Mouse (Mus musculus) heart, postnatal 0 days (tissue): ENCODE measurements around the gene Ints6. TPM values are rescaled to one million over a fixed set of nuclear protein-coding genes. Genes with fewer than 3 reads are reported as not detected.
A peak's percentile ranks its signal among the peaks of the same experiment; 100 is the strongest.
"Not testable (repeated sequence)": the region's sequence is repeated elsewhere in the genome, so short reads cannot be mapped to it uniquely, and the experiment has no call there.

Experiments
- ATAC-seq: fragments of 200-750 bp; cut with Nextera tagmentation; 2 replicates; pipeline ENCODE4 v1.8.0; 2017; ENCODE audit warnings: low read depth, moderate number of reproducible peaks, moderate library complexity; ENCODE audit not compliant: insufficient read depth
- DNase-seq: peaks from one replicate; pipeline ENCODE4 v3.0.0-alpha.2; 2016; ENCODE audit warnings: low spot score
- H3K27ac ChIP-seq: fragments of 300-500 bp; sonication (generic); 2 replicates; pipeline ENCODE4 v1.5.1; 2014; ENCODE audit warnings: low read depth, mild to moderate bottlenecking
- H3K27me3 ChIP-seq: fragments of 300-500 bp; sonication (generic); 2 replicates; pipeline ENCODE4 v1.6.1; 2014; ENCODE audit warnings: low read length, mixed read lengths; ENCODE audit not compliant: control insufficient read depth, insufficient read depth
- H3K36me3 ChIP-seq: fragments of 300-500 bp; sonication (generic); replicated peaks from 2 replicates; pipeline ENCODE4 v1.6.1; 2014; ENCODE audit warnings: low read length, mixed read lengths; ENCODE audit not compliant: control insufficient read depth, insufficient read depth
- H3K4me1 ChIP-seq: fragments of 300-500 bp; sonication (generic); 2 replicates; pipeline ENCODE4 v1.6.1; 2014; ENCODE audit warnings: antibody characterized with exemption; ENCODE audit not compliant: control insufficient read depth, insufficient read depth
- H3K4me2 ChIP-seq: fragments of 300-500 bp; sonication (generic); 2 replicates; pipeline ENCODE4 v1.6.1; 2014; ENCODE audit warnings: low read depth, mild to moderate bottlenecking, low read length, moderate library complexity
- H3K4me3 ChIP-seq: fragments of 300-500 bp; sonication (generic); 2 replicates; pipeline ENCODE4 v1.5.1; 2014; ENCODE audit warnings: low read depth, low read length
- H3K9ac ChIP-seq: fragments of 300-500 bp; sonication (generic); replicated peaks from 2 replicates; pipeline ENCODE4 v1.6.1; 2014; ENCODE audit warnings: low read depth, low read length, mixed read lengths
- H3K9me3 ChIP-seq: fragments of 300-500 bp; sonication (generic); replicated peaks from 2 replicates; pipeline ENCODE4 v1.6.1; 2016; ENCODE audit warnings: low read length; ENCODE audit not compliant: control insufficient read depth
- CTCF ChIP-seq: IDR thresholded peaks from 2 replicates; pipeline ENCODE4 v1.5.1; 2016; ENCODE audit warnings: antibody characterized with exemption, control low read depth, low read depth
- EP300 ChIP-seq: IDR thresholded peaks from 2 replicates; pipeline ENCODE4 v1.6.1; 2016; ENCODE audit warnings: antibody characterized with exemption, low read depth
- WGBS: fragments of 180-500 bp; shearing (Covaris S2); extraction: QIAGEN DNeasy Blood & Tissue Kit; methylation state at CpG from one replicate; pipeline ENCODE4 v1.1.7; 2014; 5-methylcytosine and 5-hydroxymethylcytosine counted together
- polyA plus RNA-seq: library from polyadenylated mRNA; unstranded; fragments of >200 nt; fragmentation: Nextera tagmentation; extraction: Ambion mirVana; gene quantifications from 2 replicates; pipeline ENCODE4 v1.2.1, GENCODE M21; 2015
- total RNA-seq: library from RNA; depleted of rRNA; stranded (reverse); fragments of >200 nt; gene quantifications from 2 replicates; pipeline ENCODE4 v1.2.3, GENCODE M21; 2014; ENCODE audit warnings: low replicate concordance

Ints6 gene
- total and polyA plus RNA-seq, 2 experiments from 2014 or later, result 8.2 to 17.4 TPM

DNA sequence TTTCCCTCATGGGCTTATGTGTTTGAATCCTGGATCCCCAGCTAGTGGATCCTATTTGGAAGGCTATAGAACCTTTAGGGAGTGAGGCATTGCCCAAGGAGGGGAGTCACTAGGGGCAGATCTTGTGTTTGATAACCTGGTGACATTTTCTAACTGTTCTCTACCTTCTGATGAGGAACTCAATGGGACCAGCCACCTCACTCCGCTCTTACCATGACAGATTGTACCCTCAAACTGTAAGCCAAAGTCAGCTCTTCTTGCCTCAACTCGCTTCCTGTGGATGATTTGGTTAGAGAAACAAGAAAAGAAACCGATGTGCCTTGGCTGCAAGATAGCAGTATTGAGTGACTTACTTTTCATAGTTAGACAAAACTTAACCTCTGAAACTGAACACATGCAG lies 109.2 kb downstream of the Ints6 start:
- no peaks in the 10 kb centered on the region for H3K9me3 ChIP-seq
- H3K9ac ChIP-seq, result no peak overlapping the region
- WGBS, result 89% methylated on average over 3 of the region's 3 CpGs
- TF ChIP-seq CTCF (no peak), EP300 (no peak)
- no peak for ATAC-seq
- H3K36me3 ChIP-seq, result no peaks in the 10 kb centered on the region
- H3K27ac ChIP-seq, result no peak overlapping the region
- no peaks in the 10 kb centered on the region for H3K4me1 ChIP-seq
- no peak overlapping the region for H3K4me3 ChIP-seq
- DNase-seq, result no peak
- H3K4me2 ChIP-seq, result no peak overlapping the region
- no peaks in the 10 kb centered on the region for H3K27me3 ChIP-seq

DNA sequence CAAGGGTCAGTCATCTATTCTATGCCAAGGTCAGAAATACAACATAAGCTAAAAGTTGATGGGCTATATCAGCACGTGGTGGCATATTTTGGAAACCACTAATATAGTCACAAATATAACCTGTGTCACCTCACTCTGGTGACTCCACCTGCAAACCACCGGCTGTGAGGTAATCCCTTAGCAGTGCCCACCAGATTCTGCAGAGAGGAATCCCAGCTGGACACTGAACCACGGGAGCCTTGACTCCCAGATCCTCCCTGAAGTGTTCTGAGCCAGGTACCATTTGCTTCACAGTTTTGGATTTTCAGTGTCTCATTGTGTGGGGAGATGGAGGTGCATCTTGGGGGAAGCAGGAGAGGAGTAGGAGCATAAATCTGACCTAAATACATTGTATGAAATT lies 110.6 kb downstream of the Ints6 start:
- no peak overlapping the region for H3K4me2 ChIP-seq
- H3K4me1 ChIP-seq, result no peaks in the 10 kb centered on the region
- TF ChIP-seq CTCF, result no peak
- no peaks in the 10 kb centered on the region for H3K9me3 ChIP-seq
- no peak overlapping the region for H3K27ac ChIP-seq
- no peak overlapping the region for H3K9ac ChIP-seq
- H3K4me3 ChIP-seq, result no peak overlapping the region
- DNase-seq, result no peak
- 58% methylated on average over 3 of the region's 3 CpGs for WGBS
- no peak for ATAC-seq
- no peaks in the 10 kb centered on the region for H3K36me3 ChIP-seq
- no peaks in the 10 kb centered on the region for H3K27me3 ChIP-seq

DNA sequence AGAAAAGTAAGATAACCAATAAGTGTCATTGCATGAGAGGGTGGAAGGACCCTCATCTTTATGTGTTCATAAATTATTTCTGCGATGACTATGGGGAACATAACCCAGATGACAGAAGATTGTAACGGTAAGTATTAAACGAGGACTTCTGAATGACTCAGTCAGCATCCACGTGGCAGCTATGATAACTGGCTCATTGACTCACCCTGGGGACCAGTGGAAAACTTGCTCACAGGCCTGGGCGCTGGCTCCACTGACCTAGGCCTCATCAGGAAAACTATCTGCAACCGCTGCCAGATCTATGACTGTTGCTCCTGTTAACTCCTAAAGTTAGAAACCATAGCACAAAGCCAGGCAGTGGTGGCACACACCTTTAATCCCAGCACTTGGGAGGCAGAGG lies 112.6 kb downstream of the Ints6 start:
- DNase-seq (no peak), ATAC-seq (no peak)
- TF ChIP-seq CTCF (no peak), EP300 (no peak)
- no peaks in the 10 kb centered on the region for H3K9me3 ChIP-seq
- H3K27me3 ChIP-seq, result no peaks in the 10 kb centered on the region
- no peak overlapping the region for H3K27ac ChIP-seq
- no peak overlapping the region for H3K4me2 ChIP-seq
- H3K36me3 ChIP-seq, result no peaks in the 10 kb centered on the region
- no peaks in the 10 kb centered on the region for H3K4me1 ChIP-seq
- H3K4me3 ChIP-seq, result no peak overlapping the region
- no peak overlapping the region for H3K9ac ChIP-seq
- WGBS, result 75% methylated on average over 6 of the region's 6 CpGs

DNA sequence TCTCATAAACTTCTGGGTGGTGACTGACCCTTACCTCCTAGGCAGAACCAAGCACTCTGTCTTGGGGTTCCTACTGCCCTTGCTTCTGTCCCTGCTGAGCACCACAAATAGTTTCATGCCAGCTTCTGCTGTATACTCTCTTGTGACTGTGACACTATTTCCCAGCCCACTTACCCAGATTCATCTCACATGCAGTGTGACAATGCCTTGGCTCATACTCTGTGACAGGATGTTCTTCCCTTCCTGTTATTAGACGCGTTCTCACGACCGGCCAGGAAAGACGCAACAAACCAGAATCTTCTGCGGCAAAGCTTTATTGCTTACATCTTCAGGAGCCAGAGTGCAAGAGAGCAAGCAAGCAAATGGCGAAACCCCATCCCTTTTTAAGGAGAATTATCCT lies 118.6 kb downstream of the Ints6 start:
- H3K9me3 ChIP-seq, H3K9ac ChIP-seq, H3K36me3 ChIP-seq, H3K4me2 ChIP-seq, H3K4me1 ChIP-seq, H3K4me3 ChIP-seq, H3K27me3 ChIP-seq: not testable (repeated sequence)
- WGBS, result 60% methylated on average over 6 of the region's 7 CpGs
- DNase-seq, result peak; percentile 37
- H3K27ac ChIP-seq, result 0 out of 2 replicates have a peak overlapping the region, but pooled peaks have one; percentile 38
- peak; percentile 64 for ATAC-seq

DNA sequence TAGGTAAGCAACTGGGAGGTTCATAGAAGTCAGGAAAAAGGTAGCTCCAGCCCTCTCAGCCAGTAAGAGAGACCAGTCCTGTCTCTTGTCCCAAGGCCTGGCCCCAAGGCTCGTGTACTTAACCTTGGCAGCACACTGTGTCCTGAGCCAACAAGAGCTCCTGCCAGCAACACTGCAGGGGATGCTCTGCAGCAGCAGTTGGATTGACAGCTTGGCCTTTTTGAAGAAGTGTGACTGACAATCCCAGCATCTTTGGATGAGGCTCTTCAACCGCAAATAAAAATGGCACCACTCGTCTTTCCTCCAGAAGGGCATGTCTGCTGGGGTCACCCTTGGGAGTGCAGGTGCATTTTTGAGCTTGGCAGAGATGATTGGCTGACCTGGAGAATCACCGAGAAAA lies 120.6 kb downstream of the Ints6 start:
- DNase-seq (no peak), ATAC-seq (no peak)
- H3K4me3 ChIP-seq, result no peak overlapping the region
- no peak overlapping the region for H3K4me2 ChIP-seq
- no peaks in the 10 kb centered on the region for H3K4me1 ChIP-seq
- WGBS, result 49% methylated on average over 4 of the region's 4 CpGs
- no peaks in the 10 kb centered on the region for H3K27me3 ChIP-seq
- no peaks in the 10 kb centered on the region for H3K9me3 ChIP-seq
- no peak overlapping the region for H3K27ac ChIP-seq
- H3K9ac ChIP-seq, result no peak overlapping the region
- TF ChIP-seq CTCF (no peak), EP300 (no peak)
- no peaks in the 10 kb centered on the region for H3K36me3 ChIP-seq

DNA sequence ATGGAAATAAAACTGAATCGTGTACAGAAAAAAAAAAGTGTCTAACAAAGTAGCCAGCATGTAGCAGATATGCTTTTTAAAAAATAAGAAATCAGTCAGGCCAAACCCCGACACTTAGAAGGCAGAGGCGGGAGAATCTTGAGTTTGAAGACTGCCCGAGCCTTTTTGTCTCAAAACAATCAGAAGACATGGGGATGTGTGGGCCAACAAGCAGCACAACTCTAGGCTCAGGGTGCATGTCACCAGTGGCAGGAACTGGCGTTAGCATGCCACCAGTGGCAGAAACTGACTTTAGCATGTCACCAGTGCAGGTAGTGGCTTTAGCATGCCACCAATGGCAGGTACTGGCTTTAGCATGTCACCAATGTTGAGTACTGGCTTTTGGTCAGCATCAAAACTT lies 121.4 kb downstream of the Ints6 start:
- TF ChIP-seq EP300 (no peak), CTCF (no peak)
- WGBS, result 85% methylated on average over 5 of the region's 5 CpGs

More for the DNA sequence above, 121.4 kb downstream of the Ints6 start:
- H3K4me3 ChIP-seq, result no peak overlapping the region
- no peak overlapping the region for H3K9ac ChIP-seq
- H3K4me2 ChIP-seq, result no peak overlapping the region
- no peaks in the 10 kb centered on the region for H3K4me1 ChIP-seq
- DNase-seq (no peak), ATAC-seq (no peak)
- H3K27ac ChIP-seq, result no peak overlapping the region
- no peaks in the 10 kb centered on the region for H3K27me3 ChIP-seq
- H3K36me3 ChIP-seq, result no peaks in the 10 kb centered on the region
- H3K9me3 ChIP-seq, result no peaks in the 10 kb centered on the region
